Mouse (Mus musculus) left cerebral cortex, adult 18-20 months (tissue): Measurements from ENCODE around the gene Ppp1r8. TPM values are rescaled to one million over a fixed set of nuclear protein-coding genes. Genes with fewer than 3 reads are reported as not detected.

ENCODE experiments used
- DNase-seq, 2 experiments: peaks; one replicate each; pipeline ENCODE4 v3.0.0; 2021 to 2022; ENCODE audit warnings: low spot score in 2 of 2, mixed read lengths in 1 of 2
- total RNA-seq, 2 experiments: library from RNA; stranded (reverse); gene quantifications; 2 replicates each; pipeline ENCODE4 v1.2.3; 2021

Ppp1r8 gene
- total RNA-seq, 2 experiments from 2014 or later = 40.5 to 44.5 TPM

GRCm38 (mm10) chr4:132783732-132784131, 59.2 kb downstream of the Ppp1r8 start:
- no peak for DNase-seq

- DNase-seq = no peak
These were observed 62.7 kb downstream of the Ppp1r8 start for GRCm38 (mm10) chr4:132780288-132780687.

- DNase-seq = no peak
These were observed 64.3 kb downstream of the Ppp1r8 start for GRCm38 (mm10) chr4:132778562-132779201.

Other genes starting within 250 kb of the Ppp1r8 start
- 10 to 100 TPM; 32.3 to 34.6 TPM for gene Eya3, start 204.2 kb downstream of the Ppp1r8 start, total RNA-seq
- 1 to 10 TPM; 4.7 to 6.9 TPM for gene Xkr8, start 110.6 kb downstream of the Ppp1r8 start, total RNA-seq
- gene Smpdl3b, start 85.9 kb downstream of the Ppp1r8 start, total RNA-seq = 1 to 10 TPM; 5.8 to 6.1 TPM
- gene Rpa2, start 74.8 kb downstream of the Ppp1r8 start, total RNA-seq = 10 to 100 TPM; 15.4 to 16.5 TPM
- under 1 TPM; 0.95 to 0.98 TPM for gene Themis2, start 46.8 kb downstream of the Ppp1r8 start, total RNA-seq
- gene Stx12, start 41.3 kb upstream of the Ppp1r8 start, total RNA-seq = 100 to 1,000 TPM; 106 to 111 TPM
- 10 to 100 TPM; 53.2 to 58.1 TPM for gene Fam76a, start 79.4 kb upstream of the Ppp1r8 start, total RNA-seq
- under 1 TPM; 0.26 to 0.59 TPM for gene Fgr, start 130.9 kb upstream of the Ppp1r8 start, total RNA-seq
- gene Ahdc1, start 168.1 kb upstream of the Ppp1r8 start, total RNA-seq = 100 to 1,000 TPM; 108 to 121 TPM